Mouse (Mus musculus): ENCODE measurements at regions not wholly inside any gene's neighbourhood (a gene's known extent, or its start where the extent isn't known, plus 50 kb on each side); places are given as distances from the start of the nearest gene placed in this dataset.

DNA sequence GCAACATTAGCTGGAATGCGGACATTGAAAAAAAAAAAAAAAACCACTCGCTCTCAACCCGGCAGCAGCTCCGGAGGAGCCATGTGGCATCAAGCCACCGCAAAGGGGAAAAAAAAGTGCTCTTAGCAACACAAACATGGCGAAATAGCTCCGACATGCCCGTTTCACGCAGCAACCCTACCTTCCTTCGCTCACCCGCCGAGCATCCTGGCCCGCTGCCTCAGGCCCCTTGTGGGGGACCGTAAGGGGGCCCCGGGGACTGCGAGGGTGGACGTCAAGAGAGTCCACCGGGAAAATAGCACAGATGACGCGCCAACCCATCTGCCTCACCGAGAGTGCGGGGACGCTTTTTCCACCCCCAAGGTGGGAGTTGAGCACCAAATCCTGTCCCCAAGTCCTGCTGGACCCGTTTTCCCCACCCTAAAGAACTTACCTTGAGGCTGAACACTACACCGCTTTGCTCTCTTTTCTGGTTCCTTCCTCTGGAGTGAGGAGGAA is 180.8 kb upstream of the Mkln1 start:
- WGBS, result 0% methylated on average over 25 of the region's 25 CpGs
- peak overlapping the region; percentile 78 for H3K4me3 ChIP-seq
- H3K4me1 ChIP-seq, result peaks cover 54% of the 10 kb centered on the region
- H3K9me3 ChIP-seq, result no peaks in the 10 kb centered on the region
- H3K27ac ChIP-seq, result no peak overlapping the region
- peak; percentile 62 for DNase-seq (ENCODE audit: extremely low spot score, low spot score)
- H3K36me3 ChIP-seq (replicated peaks), result no peaks in the 10 kb centered on the region
- H3K27me3 ChIP-seq (ENCODE audit: poor library complexity, severe bottlenecking), result peaks cover 89% of the 10 kb centered on the region

GRCm38 (mm10) chr6:31218139-31218750 is 180.3 kb upstream of the Mkln1 start:
- peaks cover 54% of the 10 kb centered on the region for H3K4me1 ChIP-seq
- H3K4me3 ChIP-seq, result peak overlapping the region; percentile 78
- under 1% methylated on average over 40 of the region's 40 CpGs for WGBS
- no peak overlapping the region for H3K27ac ChIP-seq
- peaks cover 95% of the 10 kb centered on the region for H3K27me3 ChIP-seq (ENCODE audit: poor library complexity, severe bottlenecking)
- no peaks in the 10 kb centered on the region for H3K9me3 ChIP-seq
- peak; percentile 65 for DNase-seq (ENCODE audit: extremely low spot score, low spot score)
- no peaks in the 10 kb centered on the region for H3K36me3 ChIP-seq (replicated peaks)

- Histone ChIP-seq H3K9me3 (no peaks in the 10 kb centered on the region), H3K4me1 (peaks cover 54% of the 10 kb centered on the region), H3K4me3 (peak overlapping the region; percentile 78), H3K27me3 (ENCODE audit: poor library complexity, severe bottlenecking) (peaks cover 99% of the 10 kb centered on the region), H3K36me3 (replicated peaks) (no peaks in the 10 kb centered on the region), H3K27ac (no peak overlapping the region)
- WGBS, result 34% methylated on average over 8 of the region's 8 CpGs
- no peak for DNase-seq (ENCODE audit: extremely low spot score, low spot score)
These were observed 179.7 kb upstream of the Mkln1 start for GRCm38 (mm10) chr6:31218880-31219279.

GRCm38 (mm10) chr6:31219736-31220135 is 178.8 kb upstream of the Mkln1 start:
- Histone ChIP-seq H3K27me3 (ENCODE audit: poor library complexity, severe bottlenecking) (peaks cover 90% of the 10 kb centered on the region), H3K36me3 (replicated peaks) (no peaks in the 10 kb centered on the region), H3K4me3 (peak overlapping the region; percentile 57), H3K27ac (0 out of 2 replicates have a peak overlapping the region, but pooled peaks have one; percentile 5), H3K4me1 (peaks cover 54% of the 10 kb centered on the region), H3K9me3 (no peaks in the 10 kb centered on the region)
- DNase-seq (ENCODE audit: extremely low spot score, low spot score), result peak; percentile 21
- 17% methylated on average over 3 of the region's 3 CpGs for WGBS

DNA sequence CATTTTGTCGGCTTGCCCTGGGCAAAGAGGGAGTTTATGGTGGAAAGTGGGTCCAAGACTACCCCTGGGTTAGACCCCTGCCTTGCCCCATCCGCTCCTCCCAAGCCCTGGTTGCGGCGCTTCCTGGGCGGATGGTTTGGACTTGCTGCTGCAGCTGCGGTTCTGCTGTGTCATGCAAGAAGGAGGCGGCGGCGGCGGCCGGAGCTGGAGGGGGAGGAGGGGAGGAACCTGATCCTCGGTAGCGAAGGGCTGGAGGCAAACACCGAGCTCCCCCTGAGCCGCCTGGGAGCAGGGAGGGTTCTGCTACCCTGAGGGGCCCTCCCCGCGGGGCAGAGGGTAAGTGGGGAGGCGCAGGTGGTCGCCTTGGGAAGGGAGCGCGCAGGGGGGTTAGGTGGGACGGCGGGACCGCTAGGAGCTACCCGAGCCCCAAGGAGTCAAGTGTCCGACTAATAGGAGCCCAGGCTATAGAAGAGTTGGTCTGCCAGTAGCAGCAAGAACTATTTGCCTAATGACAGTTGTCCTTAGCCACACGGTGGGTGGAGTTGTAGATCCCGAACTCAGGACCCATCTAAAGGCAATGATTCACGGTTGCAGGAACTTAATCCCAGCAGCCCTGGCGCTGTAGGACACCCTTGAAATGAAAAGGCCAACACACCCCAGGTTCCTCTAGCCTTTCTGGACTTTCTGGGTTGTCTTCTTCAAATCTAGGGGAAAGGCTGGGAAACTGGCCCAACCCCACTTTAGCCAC is 178.2 kb upstream of the Mkln1 start:
- no peaks in the 10 kb centered on the region for H3K9me3 ChIP-seq
- 2% methylated on average over 30 of the region's 30 CpGs for WGBS
- DNase-seq (ENCODE audit: extremely low spot score, low spot score), result peak; percentile 71
- H3K4me3 ChIP-seq, result peak overlapping the region; percentile 57
- H3K27me3 ChIP-seq (ENCODE audit: poor library complexity, severe bottlenecking), result peaks cover 84% of the 10 kb centered on the region
- H3K27ac ChIP-seq, result peak overlapping the region; percentile 64; the same call in 1 of the 2 replicates
- H3K36me3 ChIP-seq (replicated peaks), result no peaks in the 10 kb centered on the region
- peaks cover 54% of the 10 kb centered on the region for H3K4me1 ChIP-seq

GRCm38 (mm10) chr6:31221490-31221889 is 177.0 kb upstream of the Mkln1 start:
- Histone ChIP-seq H3K4me3 (no peak overlapping the region), H3K4me1 (peaks cover 47% of the 10 kb centered on the region), H3K36me3 (replicated peaks) (no peaks in the 10 kb centered on the region), H3K9me3 (no peaks in the 10 kb centered on the region), H3K27ac (no peak overlapping the region), H3K27me3 (ENCODE audit: poor library complexity, severe bottlenecking) (peaks cover 73% of the 10 kb centered on the region)
- no peak for DNase-seq (ENCODE audit: extremely low spot score, low spot score)
- 27% methylated on average over 10 of the region's 10 CpGs for WGBS

- DNase-seq (ENCODE audit: extremely low spot score, low spot score), result no peak
- Histone ChIP-seq H3K27ac (no peak overlapping the region), H3K36me3 (replicated peaks) (no peaks in the 10 kb centered on the region), H3K4me3 (no peak overlapping the region), H3K27me3 (ENCODE audit: poor library complexity, severe bottlenecking) (peaks cover 66% of the 10 kb centered on the region), H3K4me1 (peaks cover 42% of the 10 kb centered on the region), H3K9me3 (no peaks in the 10 kb centered on the region)
- 90% methylated on average over 6 of the region's 6 CpGs for WGBS
These were observed 176.4 kb upstream of the Mkln1 start for GRCm38 (mm10) chr6:31222024-31222579.

- 54% methylated on average over 5 of the region's 5 CpGs for WGBS
- H3K4me1 ChIP-seq, result peaks cover 6% of the 10 kb centered on the region; the same call in 1 of the 2 replicates
- no peak overlapping the region for H3K4me3 ChIP-seq
- no peak overlapping the region for H3K27ac ChIP-seq
- H3K27me3 ChIP-seq (ENCODE audit: poor library complexity, severe bottlenecking), result peaks cover 13% of the 10 kb centered on the region
- H3K36me3 ChIP-seq (replicated peaks), result no peaks in the 10 kb centered on the region
- H3K9me3 ChIP-seq, result no peaks in the 10 kb centered on the region
- no peak for DNase-seq (ENCODE audit: extremely low spot score, low spot score)
These were observed 171.1 kb upstream of the Mkln1 start for GRCm38 (mm10) chr6:31227406-31227805.

DNA sequence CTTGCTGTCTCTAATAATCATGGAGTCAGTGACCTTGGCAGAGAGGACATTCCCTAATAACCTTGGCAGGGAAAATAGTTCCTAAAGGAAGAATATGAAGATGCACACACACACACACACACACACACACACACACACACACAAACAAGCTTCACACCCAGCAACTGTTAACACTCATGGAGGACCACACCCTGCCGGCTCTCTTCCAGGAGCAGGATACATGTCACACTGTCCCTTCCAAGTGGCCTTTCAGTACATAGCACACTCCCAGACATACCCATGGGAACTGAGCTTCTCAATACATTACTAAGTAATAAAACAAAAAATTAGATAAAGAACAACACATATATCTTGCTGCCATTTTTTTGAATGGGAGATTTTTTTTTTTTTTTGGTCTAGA is 170.5 kb upstream of the Mkln1 start:
- H3K4me3 ChIP-seq, result no peak overlapping the region
- H3K27me3 ChIP-seq (ENCODE audit: poor library complexity, severe bottlenecking), result peaks cover 7% of the 10 kb centered on the region
- peaks cover 8% of the 10 kb centered on the region for H3K4me1 ChIP-seq
- no peaks in the 10 kb centered on the region for H3K9me3 ChIP-seq
- H3K36me3 ChIP-seq (replicated peaks), result no peaks in the 10 kb centered on the region
- no peak for DNase-seq (ENCODE audit: extremely low spot score, low spot score)
- WGBS, result 97% methylated on average over 1 of the region's 1 CpGs
- H3K27ac ChIP-seq, result no peak overlapping the region

DNA sequence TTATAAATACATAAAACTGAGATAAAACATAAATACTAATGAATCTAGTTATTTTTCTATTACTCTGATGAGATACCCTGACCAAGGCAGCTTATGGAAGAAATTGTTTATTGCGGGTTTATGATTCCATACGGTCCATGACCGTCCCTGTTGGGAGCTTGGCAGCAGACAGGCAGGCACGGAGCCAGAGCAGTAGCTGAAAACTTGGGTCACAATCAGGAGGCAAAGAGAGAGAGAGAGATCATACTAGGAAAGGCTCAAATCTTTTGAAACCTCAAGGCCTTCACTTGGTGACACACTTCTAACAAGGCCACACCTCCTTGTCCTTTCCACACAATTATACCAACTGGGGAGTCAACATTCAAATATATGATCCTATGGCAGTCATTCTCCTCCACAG is 166.7 kb upstream of the Mkln1 start:
- Histone ChIP-seq H3K27ac (no peak overlapping the region), H3K4me1 (peaks cover 16% of the 10 kb centered on the region), H3K9me3 (no peaks in the 10 kb centered on the region), H3K36me3 (replicated peaks) (no peaks in the 10 kb centered on the region), H3K4me3 (no peak overlapping the region), H3K27me3 (ENCODE audit: poor library complexity, severe bottlenecking) (no peaks in the 10 kb centered on the region)
- DNase-seq (ENCODE audit: extremely low spot score, low spot score), result no peak
- 91% methylated on average over 4 of the region's 4 CpGs for WGBS

- Histone ChIP-seq H3K4me1 (peaks cover 10% of the 10 kb centered on the region), H3K36me3 (replicated peaks) (no peaks in the 10 kb centered on the region), H3K27ac (no peak overlapping the region), H3K9me3 (no peaks in the 10 kb centered on the region), H3K27me3 (ENCODE audit: poor library complexity, severe bottlenecking) (no peaks in the 10 kb centered on the region), H3K4me3 (no peak overlapping the region)
- WGBS, result 74% methylated on average over 18 of the region's 18 CpGs
- no peak for DNase-seq (ENCODE audit: extremely low spot score, low spot score)
These were observed 165.1 kb upstream of the Mkln1 start for GRCm38 (mm10) chr6:31233252-31233993.

- no peak for DNase-seq (ENCODE audit: extremely low spot score, low spot score)
- WGBS, result 18% methylated on average over 9 of the region's 9 CpGs
- H3K9me3 ChIP-seq, result no peaks in the 10 kb centered on the region
These were observed 158.5 kb upstream of the Mkln1 start for GRCm38 (mm10) chr6:31240051-31240450.

More at GRCm38 (mm10) chr6:31240051-31240450, 158.5 kb upstream of the Mkln1 start:
- no peaks in the 10 kb centered on the region; the same call in 1 of the 2 replicates for H3K27me3 ChIP-seq (ENCODE audit: poor library complexity, severe bottlenecking)
- no peak overlapping the region for H3K27ac ChIP-seq
- H3K4me3 ChIP-seq, result no peak overlapping the region
- H3K36me3 ChIP-seq (replicated peaks), result no peaks in the 10 kb centered on the region
- no peaks in the 10 kb centered on the region for H3K4me1 ChIP-seq

Data from forebrain, embryonic 10.5 days (tissue).